Mouse (Mus musculus) bone marrow macrophage, adult 2 months (primary cell): ENCODE results near the gene Zcrb1. TPM values are rescaled to one million over a fixed set of nuclear protein-coding genes. Genes with fewer than 3 reads are reported as not detected.

Experiments used
- H3K27ac ChIP-seq: 2 replicates; pipeline ENCODE4 v1.5.1; 2012; ENCODE audit warnings: low read depth, low read length; ENCODE audit not compliant: insufficient read depth
- H3K4me1 ChIP-seq: 2 replicates; pipeline ENCODE4 v1.6.1; 2012; ENCODE audit warnings: low read length; ENCODE audit not compliant: control insufficient read depth, insufficient read depth
- H3K4me3 ChIP-seq: 2 replicates; pipeline ENCODE4 v1.5.1; 2012; ENCODE audit warnings: mild to moderate bottlenecking, low read length, moderate library complexity; ENCODE audit not compliant: insufficient read depth
- CTCF ChIP-seq: IDR thresholded peaks from 2 replicates; pipeline ENCODE4 v1.5.1; 2012; ENCODE audit warnings: low read depth, mild to moderate bottlenecking, low read length, moderate library complexity
- POLR2A ChIP-seq: IDR thresholded peaks from 2 replicates; pipeline ENCODE4 v1.6.1; 2012; ENCODE audit warnings: mild to moderate bottlenecking, low read depth, low read length, borderline replicate concordance
- polyA plus RNA-seq: library from polyadenylated mRNA; stranded (reverse); fragments of >200 nt; gene quantifications from 2 replicates; pipeline ENCODE4 v1.2.4, GENCODE M21; 2012; ENCODE audit not compliant: missing spikeins, insufficient read depth, insufficient read length

Zcrb1 gene
- polyA plus RNA-seq, result 109 and 132 TPM in 2 replicates

GRCm38 (mm10) chr15:93397826-93398698 lies at the start of gene Zcrb1, which contains the start of gene Pphln1:
Gene Zcrb1, minus strand, starts transcription at chr15:93398334.
Gene Pphln1, plus strand, starts transcription at chr15:93398350.
- no peak for TF ChIP-seq POLR2A
- peaks cover 23% of the 10 kb centered on the region for H3K4me1 ChIP-seq
- H3K4me3 ChIP-seq, result peak within 1 kb of the TSS; percentile 81
- H3K27ac ChIP-seq, result peak within 1 kb of the TSS; percentile 67

GRCm38 (mm10) chr15:93443676-93444075 lies 45.5 kb upstream of the Zcrb1 start:
- Histone ChIP-seq H3K27ac (no peak overlapping the region), H3K4me3 (no peak overlapping the region), H3K4me1 (no peaks in the 10 kb centered on the region)
- no peak for TF ChIP-seq CTCF
- TF ChIP-seq POLR2A, result no peak

GRCm38 (mm10) chr15:93442271-93442670 lies 44.1 kb upstream of the Zcrb1 start:
- TF ChIP-seq CTCF (no peak), POLR2A (no peak)
- H3K4me3 ChIP-seq, result no peak overlapping the region
- H3K27ac ChIP-seq, result no peak overlapping the region
- H3K4me1 ChIP-seq, result no peaks in the 10 kb centered on the region

GRCm38 (mm10) chr15:93438663-93439062 lies 40.5 kb upstream of the Zcrb1 start:
- TF ChIP-seq POLR2A (no peak), CTCF (peak; percentile 46; the same call in 1 of the 2 replicates)
- H3K27ac ChIP-seq, result no peak overlapping the region
- H3K4me3 ChIP-seq, result no peak overlapping the region
- H3K4me1 ChIP-seq, result no peaks in the 10 kb centered on the region

- no peak overlapping the region for H3K27ac ChIP-seq
- no peaks in the 10 kb centered on the region for H3K4me1 ChIP-seq
- no peak for TF ChIP-seq POLR2A
- no peak for TF ChIP-seq CTCF
- no peak overlapping the region for H3K4me3 ChIP-seq
Observed at GRCm38 (mm10) chr15:93435998-93436397, 37.9 kb upstream of the Zcrb1 start.

GRCm38 (mm10) chr15:93433811-93434210 lies 35.7 kb upstream of the Zcrb1 start:
- Histone ChIP-seq H3K4me1 (no peaks in the 10 kb centered on the region), H3K27ac (no peak overlapping the region), H3K4me3 (no peak overlapping the region)
- TF ChIP-seq POLR2A (no peak), CTCF (no peak)

GRCm38 (mm10) chr15:93422537-93422936 lies 24.4 kb upstream of the Zcrb1 start:
- no peak for TF ChIP-seq POLR2A
- H3K4me1 ChIP-seq, result no peaks in the 10 kb centered on the region
- H3K27ac ChIP-seq, result no peak overlapping the region
- no peak overlapping the region for H3K4me3 ChIP-seq

- H3K4me3 ChIP-seq, result no peak overlapping the region
- H3K27ac ChIP-seq, result no peak overlapping the region
- TF ChIP-seq POLR2A (no peak), CTCF (no peak)
- H3K4me1 ChIP-seq, result no peaks in the 10 kb centered on the region
Observed at GRCm38 (mm10) chr15:93420596-93420995, 22.5 kb upstream of the Zcrb1 start.

GRCm38 (mm10) chr15:93416300-93416699 lies 18.2 kb upstream of the Zcrb1 start:
- no peak for TF ChIP-seq CTCF
- TF ChIP-seq POLR2A, result no peak
- no peaks in the 10 kb centered on the region for H3K4me1 ChIP-seq
- H3K4me3 ChIP-seq, result no peak overlapping the region
- H3K27ac ChIP-seq, result no peak overlapping the region

GRCm38 (mm10) chr15:93414456-93414855 lies 16.3 kb upstream of the Zcrb1 start:
- no peaks in the 10 kb centered on the region for H3K4me1 ChIP-seq
- H3K4me3 ChIP-seq, result no peak overlapping the region
- H3K27ac ChIP-seq, result no peak overlapping the region
- TF ChIP-seq POLR2A (no peak), CTCF (no peak)

- Histone ChIP-seq H3K4me3 (no peak overlapping the region), H3K27ac (no peak overlapping the region), H3K4me1 (peaks cover 5% of the 10 kb centered on the region; the same call in 1 of the 2 replicates)
- no peak for TF ChIP-seq POLR2A
- TF ChIP-seq CTCF, result no peak
Observed at GRCm38 (mm10) chr15:93412445-93412844, 14.3 kb upstream of the Zcrb1 start.
